Mouse (Mus musculus): ENCODE data around the gene Tpm3.
"Not testable (repeated sequence)": the region's sequence is repeated elsewhere in the genome, so short reads cannot be mapped to it uniquely, and the experiment has no call there.

Gene Tpm3

DNA sequence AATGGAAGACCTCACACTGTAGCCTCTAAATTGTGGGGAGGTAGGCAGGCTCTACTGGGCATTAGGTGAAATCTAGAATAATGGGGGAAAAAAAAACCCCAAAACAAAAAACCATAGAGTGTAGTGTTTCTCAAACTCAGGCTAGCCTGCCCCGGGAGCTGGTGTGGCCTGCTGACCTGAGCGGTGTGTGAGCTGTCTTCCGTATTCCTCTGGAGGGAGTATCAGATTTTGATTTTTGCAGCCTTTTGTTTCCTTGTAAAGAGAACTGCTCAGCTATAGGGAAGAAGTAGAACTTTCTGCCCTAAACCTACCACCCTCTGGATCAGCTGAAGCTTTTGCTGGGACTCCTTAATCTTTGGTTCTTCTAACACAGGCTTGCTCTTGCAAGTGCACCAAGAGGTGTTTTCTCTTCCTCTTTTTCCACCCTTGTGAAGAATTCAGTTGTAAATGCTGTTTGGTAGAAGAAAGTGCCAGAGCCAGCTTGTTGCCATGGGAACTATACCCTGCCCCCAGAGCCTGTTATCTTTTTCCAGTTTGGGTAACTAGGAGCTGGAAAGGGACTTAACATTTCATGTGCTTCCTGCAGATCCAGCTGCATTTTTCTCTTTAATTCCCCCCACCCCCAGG is 11.4 kb downstream of the Tpm3 start:
- no peak for DNase-seq (ENCODE audit: low read depth, low spot score)

DNA sequence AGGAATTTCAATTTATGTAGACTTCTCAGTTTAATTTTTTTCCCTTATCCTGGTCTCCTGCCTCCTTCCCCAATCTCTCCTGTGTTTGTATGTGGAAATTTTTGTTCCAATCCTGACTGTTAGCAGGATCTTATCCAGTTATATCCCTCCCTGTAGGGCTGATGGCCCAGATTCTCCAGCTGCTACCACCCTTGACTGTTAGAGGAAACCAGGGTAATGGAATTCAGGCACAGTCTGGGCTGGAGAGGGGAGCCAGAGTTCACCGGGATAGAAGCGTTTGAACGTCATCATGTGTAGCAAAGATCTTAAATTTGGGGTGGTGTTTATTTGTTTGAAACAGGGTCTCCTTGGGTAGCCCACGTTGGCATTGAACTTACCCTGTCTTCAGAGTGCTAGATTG is 12.3 kb downstream of the Tpm3 start:
- no peak for DNase-seq (ENCODE audit: low read depth, low spot score)

DNA sequence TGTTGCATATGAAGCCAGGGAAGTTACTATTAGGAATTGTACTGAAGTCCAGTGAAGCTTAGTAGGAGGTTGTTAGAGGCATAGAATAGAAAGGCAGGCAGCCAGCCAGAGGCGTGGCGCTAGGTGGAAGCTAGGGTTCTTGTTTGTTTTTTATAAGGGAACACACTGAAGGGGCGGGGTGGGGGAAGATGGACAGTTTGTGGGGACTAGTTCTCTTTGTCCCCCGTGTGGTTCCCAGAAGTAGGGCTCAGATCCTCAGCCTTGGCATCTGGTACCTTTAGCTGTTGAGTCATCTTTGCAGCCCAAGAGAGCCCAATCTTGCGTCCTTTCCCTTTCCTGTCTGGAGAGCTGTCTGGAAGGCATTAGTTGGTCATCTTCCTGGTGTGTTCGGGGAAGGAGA is 12.8 kb downstream of the Tpm3 start:
- no peak for DNase-seq (ENCODE audit: low read depth, low spot score)

GRCm38 (mm10) chr3:90086068-90086467 is 13.6 kb downstream of the Tpm3 start:
- no peak for DNase-seq (ENCODE audit: low read depth, low spot score)

- no peak for DNase-seq (ENCODE audit: low read depth, low spot score)
Measured at GRCm38 (mm10) chr3:90088617-90089016, 16.2 kb downstream of the Tpm3 start.

DNA sequence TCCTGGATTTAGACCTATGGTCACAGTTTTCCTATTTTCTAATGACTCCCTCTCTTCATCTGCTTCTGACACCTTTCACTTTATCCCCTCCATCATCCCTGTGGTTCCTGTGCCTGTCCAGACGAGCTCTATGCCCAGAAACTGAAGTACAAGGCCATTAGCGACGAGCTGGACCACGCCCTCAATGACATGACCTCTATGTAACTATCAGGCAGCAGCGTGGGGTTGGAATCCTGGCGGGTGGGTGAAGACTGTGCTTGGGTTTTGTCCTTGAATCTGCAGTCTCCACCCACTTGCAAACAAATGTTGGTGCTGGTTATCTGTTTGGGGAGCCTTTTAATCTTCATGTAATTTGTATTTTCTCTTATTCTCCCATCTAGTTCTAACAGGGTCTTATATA is 18.4 kb downstream of the Tpm3 start:
- DNase-seq (ENCODE audit: low read depth, low spot score) = no peak

- no peak for DNase-seq (ENCODE audit: low read depth, low spot score)
Measured at GRCm38 (mm10) chr3:90094453-90094852, 22.0 kb downstream of the Tpm3 start.

GRCm38 (mm10) chr3:90097928-90098327 is 25.5 kb downstream of the Tpm3 start:
- DNase-seq (ENCODE audit: low read depth, low spot score) = no peak

DNA sequence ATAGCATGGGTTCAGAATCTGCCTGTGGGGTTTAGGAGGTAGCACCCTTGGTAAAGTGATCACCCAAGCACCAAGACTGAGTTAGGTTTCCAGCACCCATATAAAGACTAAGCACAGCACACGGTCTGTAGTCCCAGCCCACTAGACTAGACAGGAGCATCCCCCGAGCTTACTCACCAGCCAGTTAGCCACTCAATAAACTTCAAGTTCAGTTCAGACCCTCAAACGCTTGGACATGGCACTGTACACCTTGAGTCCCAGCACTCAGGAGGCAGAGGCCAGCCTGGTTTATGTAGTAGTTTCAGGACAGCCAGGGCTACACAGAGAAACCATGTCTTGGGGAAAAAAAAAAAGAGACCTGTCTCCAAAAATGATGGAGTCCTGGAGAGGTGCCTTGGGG is 28.6 kb downstream of the Tpm3 start:
- no peak for DNase-seq (ENCODE audit: low read depth, low spot score)

DNA sequence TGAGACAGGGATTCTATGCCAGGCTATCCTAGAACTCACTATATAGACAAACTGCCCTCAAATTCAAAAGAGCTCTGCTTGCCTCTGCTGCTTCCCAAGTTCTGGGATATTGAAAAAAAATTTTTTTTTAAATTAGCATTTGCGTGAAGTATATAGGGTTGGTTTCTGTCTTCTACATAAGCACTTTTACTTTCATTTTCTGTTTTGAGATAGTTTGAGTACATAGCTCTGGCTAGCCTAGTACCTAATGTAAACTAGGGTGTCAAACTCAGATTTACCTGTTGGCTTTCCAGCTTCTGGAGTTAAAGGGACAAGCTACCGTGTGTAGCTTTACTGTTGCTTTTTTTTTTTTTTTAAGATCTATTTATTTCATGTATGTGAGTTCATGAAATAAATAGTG is 29.2 kb downstream of the Tpm3 start:
- no peak for DNase-seq (ENCODE audit: low read depth, low spot score)

- no peak for DNase-seq (ENCODE audit: low read depth, low spot score)
Measured at GRCm38 (mm10) chr3:90102239-90102638, 29.8 kb downstream of the Tpm3 start.

DNA sequence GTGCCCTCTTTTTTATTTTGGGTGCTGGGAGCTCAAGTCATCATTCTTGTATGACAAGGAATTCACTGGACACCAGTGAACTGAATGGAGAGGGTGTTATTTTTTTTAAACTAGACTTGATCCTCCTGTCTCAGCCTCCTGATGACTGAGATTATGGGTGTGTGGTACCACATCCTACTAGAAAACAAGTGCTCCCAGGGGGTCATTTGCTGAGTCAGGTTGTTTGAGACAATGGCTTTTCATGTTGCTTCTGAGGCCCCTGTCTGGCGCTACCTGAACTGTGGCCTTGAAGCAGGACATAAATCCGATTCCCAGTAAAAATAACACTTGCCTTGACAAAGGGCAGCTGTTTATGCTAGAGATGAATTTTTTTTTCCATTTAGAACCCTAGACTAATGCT is 30.7 kb downstream of the Tpm3 start:
- no peak for DNase-seq (ENCODE audit: low read depth, low spot score)

DNA sequence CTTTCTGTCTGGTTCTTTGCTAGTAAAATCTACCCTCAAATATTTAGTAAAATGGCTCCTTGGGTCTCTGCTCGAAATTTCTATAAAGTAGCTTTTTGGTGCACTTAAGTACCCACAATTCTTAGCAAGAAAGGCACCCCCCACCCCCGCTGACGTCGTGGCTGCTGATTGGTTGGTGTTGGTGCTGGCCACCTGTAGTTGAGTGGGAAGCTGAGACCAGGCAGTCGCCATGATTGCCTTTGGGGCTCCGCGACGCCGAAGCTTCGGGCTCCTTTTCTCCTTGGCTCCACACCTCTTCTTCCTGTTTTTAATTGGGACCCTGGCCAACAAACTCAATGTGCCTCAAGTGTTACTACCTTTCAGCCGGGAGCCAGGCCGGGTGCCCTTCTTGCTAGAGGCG is 31.5 kb downstream of the Tpm3 start, which contains the start of gene Nup210l:
Gene Nup210l (plus strand): TSS at position 195 of the 400 bp plus-strand sequence.
- no peak for DNase-seq (ENCODE audit: low read depth, low spot score)

GRCm38 (mm10) chr3:90111706-90112105 is 39.3 kb downstream of the Tpm3 start:
- no peak for DNase-seq (ENCODE audit: low read depth, low spot score)

GRCm38 (mm10) chr3:90114342-90114741 is 41.9 kb downstream of the Tpm3 start:
- no peak for DNase-seq (ENCODE audit: low read depth, low spot score)

DNA sequence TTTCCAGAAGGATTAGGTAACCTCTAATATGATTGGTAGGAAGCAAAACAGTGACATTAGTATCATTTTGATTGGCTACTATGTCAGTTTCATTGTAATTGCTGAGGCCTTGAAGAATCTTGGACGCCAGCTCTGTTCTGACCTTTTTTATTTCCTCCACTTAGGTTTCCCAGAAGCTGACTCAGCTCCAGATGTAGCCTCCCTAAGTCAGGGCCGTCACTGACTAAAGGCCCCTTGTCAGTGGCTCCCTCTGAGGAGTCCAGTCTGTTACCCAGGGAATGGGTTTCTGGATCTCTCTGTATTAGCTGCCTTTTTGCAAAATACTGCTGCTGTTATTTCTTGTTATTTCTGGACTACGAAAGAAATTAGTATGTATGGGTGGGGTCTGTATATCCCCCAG is 43.1 kb downstream of the Tpm3 start:
- DNase-seq (ENCODE audit: low read depth, low spot score) = no peak

- DNase-seq (ENCODE audit: low read depth, low spot score) = no peak
Measured at GRCm38 (mm10) chr3:90118132-90118790, 45.8 kb downstream of the Tpm3 start.

DNA sequence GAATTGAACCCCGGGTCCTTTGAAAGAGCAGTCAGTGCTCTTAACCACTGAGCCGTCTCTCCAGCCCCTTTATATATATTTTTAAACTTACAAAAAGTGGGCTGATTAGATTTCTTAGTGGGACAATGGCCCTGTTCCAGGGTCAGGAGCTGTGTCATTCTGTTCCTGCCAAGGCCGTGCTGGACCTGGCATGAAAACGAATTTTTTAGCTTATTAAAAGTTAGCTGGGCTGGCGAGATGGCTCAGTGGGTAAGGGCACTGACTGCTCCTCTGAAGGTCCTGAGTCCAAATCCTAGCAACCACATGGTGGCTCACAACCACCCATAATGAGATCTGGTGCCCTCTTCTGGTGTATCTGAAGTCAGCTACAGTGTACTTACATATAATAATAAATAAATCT is 49.6 kb downstream of the Tpm3 start:
- not testable (repeated sequence) for DNase-seq (ENCODE audit: low read depth, low spot score)

DNA sequence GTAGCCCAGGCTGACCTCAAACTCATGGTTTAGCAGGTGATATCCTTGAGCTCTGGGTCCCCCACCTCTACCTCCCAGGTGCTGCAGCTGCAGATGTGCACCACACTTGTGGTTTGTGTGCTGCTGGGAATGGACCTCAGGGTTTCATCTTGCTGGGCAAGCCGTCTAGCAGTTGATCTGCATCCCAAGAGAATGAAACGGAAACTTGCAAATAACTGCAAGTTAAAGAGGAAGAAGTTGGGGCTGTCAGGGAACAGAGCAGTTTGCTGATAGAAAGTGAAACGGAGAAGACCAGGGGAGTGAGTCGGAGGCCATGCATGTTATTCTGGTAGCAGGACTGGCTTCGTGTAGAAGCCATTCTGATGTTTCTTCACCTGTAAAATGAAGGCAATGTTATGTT is 53.3 kb downstream of the Tpm3 start:
- no peak for DNase-seq (ENCODE audit: low read depth, low spot score)

DNA sequence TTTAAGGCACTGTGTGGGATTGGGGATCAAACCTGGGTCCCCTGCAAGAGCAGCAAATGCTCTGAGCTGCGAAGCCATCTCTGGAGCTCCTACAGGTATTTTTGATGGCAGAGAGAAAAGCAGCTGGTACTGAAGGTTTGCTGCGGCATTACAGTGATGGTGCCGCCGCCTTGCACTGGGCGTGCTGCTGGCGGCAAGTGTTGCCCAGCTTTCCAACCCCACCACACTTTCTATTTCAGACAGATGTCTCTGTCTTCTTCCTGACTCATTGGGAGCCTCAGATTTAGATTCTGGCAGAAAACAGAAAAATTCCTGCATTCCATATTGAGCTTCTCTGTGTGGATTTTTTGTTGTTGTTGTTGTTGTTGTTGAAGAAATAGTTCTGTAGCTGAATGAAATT is 55.4 kb downstream of the Tpm3 start:
- no peak for DNase-seq (ENCODE audit: low read depth, low spot score)

GRCm38 (mm10) chr3:90132745-90133144 is 60.3 kb downstream of the Tpm3 start:
- no peak for DNase-seq (ENCODE audit: low read depth, low spot score)

DNA sequence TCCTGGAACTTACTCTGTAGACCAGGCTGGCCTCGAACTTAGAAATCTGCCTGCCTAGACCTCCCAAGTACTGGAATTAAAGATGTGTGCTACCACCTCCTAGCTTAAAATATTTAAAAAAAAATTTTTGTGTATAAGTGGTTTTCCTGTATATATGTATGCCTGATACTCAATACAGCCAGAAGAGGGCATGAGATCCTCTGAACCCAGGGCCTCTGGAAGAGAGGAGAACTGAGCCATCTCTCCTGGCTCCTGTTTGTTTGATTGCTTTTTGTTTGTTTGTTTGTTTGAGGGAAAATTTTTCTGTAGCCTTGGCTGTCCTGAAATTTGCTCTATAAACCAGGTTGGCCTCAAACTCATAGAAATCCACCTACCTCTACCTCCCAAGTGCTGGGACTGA is 60.9 kb downstream of the Tpm3 start:
- no peak for DNase-seq (ENCODE audit: low read depth, low spot score)

GRCm38 (mm10) chr3:90134483-90134882 is 62.0 kb downstream of the Tpm3 start:
- DNase-seq (ENCODE audit: low read depth, low spot score) = peak; percentile 9

GRCm38 (mm10) chr3:90134993-90135392 is 62.5 kb downstream of the Tpm3 start:
- no peak for DNase-seq (ENCODE audit: low read depth, low spot score)

All from embryo, embryonic 11.5 days (tissue).